Mouse (Mus musculus) lung, postnatal 10 days (tissue): ENCODE results near the gene Cfap299.

Experiments used
- DNase-seq: peaks from one replicate; pipeline ENCODE4 v3.0.0; 2021

The Cfap299 gene

DNA sequence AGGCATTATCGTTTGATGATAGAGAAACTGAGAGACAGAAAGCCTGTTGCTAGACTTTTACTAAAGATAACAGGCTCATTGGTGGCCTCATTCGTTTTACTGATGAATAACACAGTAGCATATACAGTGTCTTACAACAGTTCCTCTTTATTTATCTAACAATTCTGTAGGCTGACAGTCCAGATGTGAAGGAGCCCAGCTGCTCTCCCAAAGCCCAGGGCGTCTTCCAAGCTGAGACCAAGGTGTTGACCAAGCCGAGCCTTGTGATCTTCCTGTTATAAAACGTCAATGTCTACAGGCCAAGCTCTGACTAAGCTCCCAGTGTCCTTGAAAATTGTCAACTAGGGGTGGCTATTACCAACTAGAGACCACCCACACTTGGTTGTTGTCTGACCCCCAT, 321.9 kb downstream of the Cfap299 start:
- no peak for DNase-seq

DNA sequence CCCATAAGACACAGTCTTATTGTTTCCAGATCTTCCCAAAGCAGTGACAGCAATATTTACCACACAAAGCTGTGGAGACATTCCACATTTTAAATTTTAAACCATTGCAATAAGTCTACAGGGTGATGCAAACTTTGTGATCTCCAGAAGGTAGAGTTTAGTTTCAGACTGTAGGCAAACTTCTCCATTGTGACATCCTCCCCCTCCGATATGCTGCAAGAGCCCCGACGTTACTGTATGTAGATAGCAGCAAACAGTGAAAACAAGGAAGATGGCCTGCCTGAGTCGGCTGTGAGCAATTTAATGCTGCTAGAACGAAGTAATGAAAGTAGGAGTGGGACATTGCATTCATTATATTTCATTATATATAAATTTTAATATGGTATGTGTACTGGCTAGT, 359.1 kb downstream of the Cfap299 start:
- DNase-seq: no peak

DNA sequence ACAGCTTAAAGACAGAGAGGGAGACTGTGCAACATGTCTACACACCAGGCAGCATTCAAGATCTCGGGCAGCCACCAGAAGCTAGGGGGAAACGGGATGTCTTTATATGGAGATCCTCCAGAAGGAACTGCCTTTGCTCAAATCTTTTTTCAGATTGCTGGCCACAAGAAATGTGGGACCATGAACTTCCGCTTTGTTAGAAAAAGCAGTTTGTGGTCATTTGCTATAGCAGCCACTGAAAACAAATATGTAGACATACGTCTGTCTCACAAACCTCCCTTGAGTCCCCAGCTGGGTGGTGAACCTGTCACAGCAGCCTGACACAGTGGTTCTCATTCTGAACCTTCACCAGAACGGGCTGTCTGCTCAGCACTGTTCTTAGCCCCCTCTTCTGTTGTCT, 363.0 kb downstream of the Cfap299 start:
- DNase-seq: no peak

DNA sequence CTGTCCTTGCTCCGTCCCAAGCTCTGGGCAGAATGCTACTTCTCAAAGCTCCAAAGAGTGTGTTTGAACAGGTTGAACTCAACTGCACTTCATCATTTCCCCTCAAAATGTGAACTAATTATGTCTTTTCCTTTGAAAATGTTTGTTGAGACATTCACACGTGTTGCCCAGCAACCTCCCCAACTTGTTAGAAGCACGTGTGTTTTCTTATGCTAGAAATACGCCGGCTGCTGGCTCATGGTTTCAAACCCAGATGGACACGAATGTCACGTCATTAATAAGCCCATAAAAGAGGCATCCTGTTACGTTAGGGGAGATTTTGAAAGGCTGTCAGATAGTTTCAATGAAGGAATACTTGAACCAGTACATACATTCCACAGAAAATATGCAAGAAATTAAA, 367.2 kb downstream of the Cfap299 start:
- DNase-seq: peak; percentile 20

DNA sequence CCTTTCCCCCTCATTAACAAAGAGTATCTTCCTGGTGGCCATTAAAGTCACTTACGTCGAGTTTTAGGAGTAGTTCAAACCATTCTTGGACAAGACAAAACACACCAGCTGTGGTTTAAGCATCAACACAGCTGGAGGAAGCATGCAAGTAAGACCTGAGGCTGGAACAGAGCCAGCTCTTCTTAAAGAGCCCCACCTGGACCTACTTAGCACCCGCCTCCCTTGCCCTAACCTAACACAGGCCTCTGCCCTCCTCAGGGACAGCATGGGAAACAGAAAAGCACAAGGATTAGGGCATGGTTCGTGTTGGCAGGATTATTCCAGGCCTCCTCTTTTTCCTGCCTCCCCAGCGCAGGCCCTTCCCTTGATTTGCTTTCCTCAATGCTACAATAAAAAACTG, 374.9 kb downstream of the Cfap299 start:
- DNase-seq: no peak

DNA sequence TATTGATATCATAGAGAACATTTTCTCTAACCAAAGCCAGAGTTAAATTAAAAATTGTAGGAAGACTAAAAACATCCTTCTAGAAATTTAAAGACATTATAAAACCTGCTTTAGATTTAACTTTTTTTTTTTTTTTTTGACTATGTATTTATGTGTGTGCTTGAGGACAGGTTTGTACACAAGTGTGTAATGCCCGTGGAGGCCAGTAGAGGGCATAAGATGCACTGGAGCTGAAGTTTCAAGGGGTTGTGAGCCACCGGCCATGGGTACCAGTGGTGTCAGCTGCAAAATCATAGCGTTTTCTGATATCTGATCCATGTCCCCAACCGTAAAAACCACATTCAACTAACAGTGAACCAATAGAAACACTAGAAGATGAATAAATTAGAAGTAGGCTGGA, 377.5 kb downstream of the Cfap299 start:
- DNase-seq: no peak

- peak; percentile 31 for DNase-seq
Measured at GRCm38 (mm10) chr5:98715392-98715791, 386.3 kb downstream of the Cfap299 start.

DNA sequence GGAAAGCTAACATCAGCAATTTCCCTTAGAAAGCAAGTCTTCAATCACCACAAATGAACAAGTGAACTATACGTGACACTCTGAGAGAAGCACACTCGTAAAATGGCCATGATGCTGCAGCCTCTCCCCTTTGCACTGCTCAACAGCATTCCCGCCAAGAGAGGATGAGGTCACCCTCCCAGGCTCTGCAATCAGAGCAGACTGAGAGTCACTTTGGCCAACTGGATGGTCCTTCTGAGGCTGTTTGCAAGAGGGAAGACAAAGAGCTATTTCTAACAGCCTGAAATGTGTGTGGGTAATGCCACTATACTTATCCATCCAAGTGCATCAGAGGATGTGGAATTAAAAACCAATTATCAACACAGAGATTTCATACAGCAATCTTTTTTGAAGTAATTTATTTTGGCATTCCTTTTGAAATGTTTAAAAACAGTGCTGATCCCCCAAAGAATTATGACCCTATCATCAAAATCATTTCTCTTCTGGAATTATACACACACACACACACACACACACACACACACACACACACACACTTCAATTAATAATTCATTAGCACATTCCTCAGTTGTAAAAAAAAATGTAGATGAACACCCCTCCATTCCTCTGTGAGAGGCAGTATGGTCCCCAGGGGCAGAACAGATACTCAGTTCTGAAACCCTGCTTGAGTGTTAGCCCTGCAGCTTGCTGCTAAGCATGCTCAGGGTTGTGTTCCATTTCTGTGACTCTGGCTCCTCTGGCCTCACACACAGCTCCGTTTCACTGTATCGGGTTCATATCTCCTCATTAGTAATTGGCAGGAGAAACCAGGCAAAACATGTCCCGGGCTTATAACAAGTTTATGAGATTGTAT, 403.3 kb downstream of the Cfap299 start:
- peak; percentile 23 for DNase-seq

DNA sequence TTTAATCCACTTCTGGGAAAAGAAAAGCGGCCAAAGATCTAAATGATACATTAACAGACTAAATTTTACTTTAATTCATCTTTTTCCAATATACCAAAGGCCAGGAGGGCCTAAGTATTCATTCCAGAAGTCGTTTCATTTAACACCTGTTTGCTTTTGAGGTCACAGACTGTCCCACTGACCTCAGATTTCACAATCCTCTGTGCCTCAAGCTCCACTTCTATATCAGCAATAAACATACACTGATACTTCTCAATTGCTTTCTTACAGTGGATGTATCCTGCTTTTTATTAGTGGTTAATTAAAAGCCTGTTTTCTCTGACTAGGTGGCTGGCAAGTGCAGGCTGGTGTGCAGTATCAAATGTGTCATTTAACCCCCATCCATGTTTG, 403.9 kb downstream of the Cfap299 start:
- DNase-seq: no peak

DNA sequence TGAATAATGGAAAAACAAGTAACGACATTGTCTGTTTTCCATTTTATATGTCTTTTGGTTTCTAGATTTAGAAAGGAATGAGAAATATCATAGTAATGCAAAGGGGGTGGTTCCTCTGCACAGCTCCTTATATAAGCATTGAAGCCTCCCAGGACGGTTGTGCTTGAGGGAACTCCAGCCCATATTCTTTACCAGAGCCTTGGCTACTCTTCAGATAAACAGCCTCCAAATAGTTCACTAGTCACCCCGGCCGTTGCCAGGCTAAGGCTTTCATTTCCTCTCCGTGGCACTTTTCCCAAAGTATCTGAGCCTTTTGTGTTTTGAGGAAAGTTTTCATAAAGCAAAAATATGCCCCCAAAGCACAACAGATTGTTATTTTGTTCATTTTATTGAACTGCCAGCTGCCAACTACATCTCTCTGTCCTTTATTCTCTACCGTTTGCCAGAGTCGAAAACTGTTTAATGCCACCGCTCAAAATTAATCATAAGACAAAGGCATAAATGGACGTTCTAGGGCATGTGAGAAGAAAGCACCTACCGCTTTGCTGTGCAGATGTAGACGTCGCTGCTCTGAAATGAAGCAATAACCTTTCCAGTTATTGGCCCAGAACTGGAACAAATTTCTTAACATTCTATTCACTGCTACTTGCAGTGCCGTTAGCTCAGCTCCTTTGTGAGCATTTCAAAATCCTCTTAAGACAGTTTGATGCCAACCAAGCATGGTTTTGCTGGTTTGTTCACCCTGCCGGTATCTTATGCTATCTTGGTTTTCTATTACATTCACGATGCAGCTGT, 433.0 kb downstream of the Cfap299 start:
- peak; percentile 25 for DNase-seq

- DNase-seq: no peak
Measured at GRCm38 (mm10) chr5:98778588-98778987, 449.5 kb downstream of the Cfap299 start.

DNA sequence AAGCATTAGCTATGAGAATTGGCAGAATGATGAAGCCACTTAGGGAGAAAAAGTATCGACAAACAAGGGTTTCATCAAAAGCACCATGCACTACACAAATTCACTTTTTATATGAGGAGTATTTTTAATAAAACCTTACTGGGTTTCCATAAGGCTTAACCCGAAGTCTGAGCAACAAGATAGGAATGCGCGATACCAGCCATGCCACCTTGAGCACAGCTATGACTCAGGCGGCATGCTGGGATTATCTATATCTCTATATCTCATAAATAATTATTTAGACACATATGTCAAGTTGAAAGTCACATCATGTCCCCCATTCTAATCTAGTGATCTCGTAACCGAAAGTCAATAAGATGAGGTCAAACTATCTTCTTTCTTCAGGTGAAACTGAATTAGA, 453.0 kb downstream of the Cfap299 start:
- no peak for DNase-seq

GRCm38 (mm10) chr5:98787735-98788134, 458.6 kb downstream of the Cfap299 start:
- DNase-seq: no peak

GRCm38 (mm10) chr5:98788568-98788967, 459.5 kb downstream of the Cfap299 start:
- no peak for DNase-seq

- DNase-seq: no peak
Measured at GRCm38 (mm10) chr5:98790894-98791607, 461.9 kb downstream of the Cfap299 start.

DNA sequence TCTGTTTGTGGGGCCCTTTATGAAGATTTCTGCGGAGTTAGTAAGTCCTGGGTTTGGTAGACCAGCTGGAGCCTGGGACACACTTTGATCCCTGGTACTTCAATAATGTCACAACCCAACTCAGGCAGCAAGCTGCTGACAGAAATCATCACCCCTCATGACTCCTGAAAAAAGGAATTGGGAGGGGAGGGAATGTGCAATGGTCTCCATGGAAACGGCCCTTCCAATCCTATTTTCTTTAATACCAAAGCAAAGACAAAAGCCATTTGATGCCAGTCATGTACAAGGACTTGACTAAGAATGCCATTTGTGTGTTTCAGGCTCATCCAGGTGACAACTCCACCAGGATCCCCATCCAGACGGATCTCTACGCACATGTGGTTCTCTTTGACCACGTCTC, 472.4 kb downstream of the Cfap299 start:
- no peak for DNase-seq

DNA sequence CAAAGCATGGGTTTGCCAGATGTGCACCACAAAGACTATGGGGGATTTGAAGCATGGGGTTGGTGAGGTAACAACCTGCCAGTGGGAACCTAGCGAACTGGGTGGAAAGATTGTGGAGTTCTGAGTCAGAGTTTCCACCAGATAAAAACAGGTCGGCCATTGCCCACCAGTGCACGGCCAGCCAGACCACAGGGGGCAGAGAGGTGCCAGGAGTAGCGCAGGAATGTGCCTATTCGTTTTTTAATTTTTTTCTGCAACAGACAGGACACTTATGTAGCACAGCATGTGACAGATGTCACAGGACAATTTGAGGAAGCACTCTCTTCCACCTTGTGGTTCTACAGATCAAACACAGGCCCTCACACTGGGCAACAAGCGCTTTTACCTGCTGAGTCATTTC, 475.7 kb downstream of the Cfap299 start:
- no peak for DNase-seq

- DNase-seq: no peak
Measured at GRCm38 (mm10) chr5:98806492-98806891, 477.4 kb downstream of the Cfap299 start.

DNA sequence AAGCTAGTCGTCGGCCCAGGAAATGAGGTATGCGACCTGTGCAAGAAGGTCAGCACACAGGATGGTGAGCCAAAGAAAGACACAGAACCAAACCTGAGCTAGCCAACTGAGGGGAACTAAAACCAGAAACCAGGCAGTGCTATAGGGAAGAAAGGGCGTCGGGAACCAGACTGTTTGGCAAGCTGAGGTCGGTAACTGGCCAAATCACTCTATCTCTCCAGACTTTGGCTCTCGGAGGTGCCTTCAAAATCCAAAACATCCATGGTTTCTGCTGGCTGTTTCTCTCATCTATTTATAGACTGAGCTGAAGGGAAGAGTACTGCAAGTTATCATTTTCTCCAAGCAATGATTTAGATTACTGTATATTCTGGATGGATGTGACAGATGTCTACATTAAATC, 477.9 kb downstream of the Cfap299 start:
- DNase-seq: peak; percentile 51

GRCm38 (mm10) chr5:98807953-98808352, 478.8 kb downstream of the Cfap299 start:
- no peak for DNase-seq

- peak; percentile 7 for DNase-seq
Measured at GRCm38 (mm10) chr5:98812380-98812779, 483.3 kb downstream of the Cfap299 start.

- no peak for DNase-seq
Measured at GRCm38 (mm10) chr5:98815269-98815668, 486.2 kb downstream of the Cfap299 start.

- DNase-seq: no peak
Measured at GRCm38 (mm10) chr5:98833760-98834159, 504.7 kb downstream of the Cfap299 start.

DNA sequence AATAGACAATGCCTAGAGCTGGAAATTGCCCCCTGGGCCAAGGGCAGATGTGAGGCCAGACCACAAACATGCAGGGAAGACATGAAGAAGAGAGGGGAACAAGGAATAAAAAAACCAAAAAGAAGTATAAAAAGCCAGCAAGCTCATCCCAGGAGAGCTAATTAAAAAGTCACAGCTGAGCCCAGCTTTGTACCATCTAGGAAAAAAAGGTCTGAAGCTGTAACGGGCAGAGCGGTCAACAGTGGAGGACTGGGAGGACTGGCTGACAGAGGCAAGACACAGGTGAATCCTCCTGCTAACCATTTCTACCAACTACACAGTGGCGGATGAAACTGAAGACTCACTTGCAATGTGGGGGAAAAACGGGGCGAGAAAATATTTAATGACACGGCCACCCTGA, 505.2 kb downstream of the Cfap299 start:
- no peak for DNase-seq
